Mouse (Mus musculus) inflammation-experienced regulatory T-cells (primary cell): ENCODE data around the gene 3110018I06Rik. TPM values are rescaled to one million over a fixed set of nuclear protein-coding genes. Genes with fewer than 3 reads are reported as not detected.

Experiments used
- polyA plus RNA-seq, 2 experiments: library from polyadenylated mRNA; unstranded; fragments of 100-300 nt; shearing (Covaris generic); gene quantifications; one replicate each; pipeline ENCODE4 v1.2.1; 2017

Gene 3110018I06Rik
- polyA plus RNA-seq, result not detected

GRCm38 (mm10) chr12:107488371-107488770 lies at the start of gene 3110018I06Rik:
3110018I06Rik (plus strand) TSS chr12:107488632.

